Mouse (Mus musculus): Measurements from ENCODE around the gene Fam216b.

Fam216b gene

DNA sequence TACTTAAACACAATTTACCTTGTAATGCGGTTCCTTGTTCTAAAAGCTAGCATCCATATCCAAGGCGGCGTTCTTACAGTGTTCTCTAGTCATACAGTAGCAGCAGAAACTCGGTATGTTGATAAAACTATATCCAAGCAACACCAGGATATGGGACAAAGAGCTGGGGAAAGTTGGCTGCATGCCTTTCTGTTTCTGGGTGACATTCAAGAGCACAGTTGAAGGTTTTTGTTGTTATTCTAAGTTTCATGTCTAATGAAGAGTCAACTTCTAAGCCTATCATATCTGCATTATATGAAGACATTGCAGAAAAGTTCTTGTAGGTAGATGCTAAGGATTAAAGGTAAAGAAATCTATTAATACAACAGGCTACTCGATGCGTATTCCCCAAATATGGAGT, at the start of gene Fam216b:
Gene Fam216b, minus strand, starts transcription at position 101 of the 400 bp plus-strand sequence.
- DNase-seq (ENCODE audit: low spot score in 2 of 2) = no peak

GRCm38 (mm10) chr14:78132368-78133052, 43.7 kb upstream of the Fam216b start:
- DNase-seq (ENCODE audit: low spot score in 2 of 2) = no peak

GRCm38 (mm10) chr14:78126670-78127069, 37.9 kb upstream of the Fam216b start:
- DNase-seq (ENCODE audit: low spot score in 2 of 2) = no peak

DNA sequence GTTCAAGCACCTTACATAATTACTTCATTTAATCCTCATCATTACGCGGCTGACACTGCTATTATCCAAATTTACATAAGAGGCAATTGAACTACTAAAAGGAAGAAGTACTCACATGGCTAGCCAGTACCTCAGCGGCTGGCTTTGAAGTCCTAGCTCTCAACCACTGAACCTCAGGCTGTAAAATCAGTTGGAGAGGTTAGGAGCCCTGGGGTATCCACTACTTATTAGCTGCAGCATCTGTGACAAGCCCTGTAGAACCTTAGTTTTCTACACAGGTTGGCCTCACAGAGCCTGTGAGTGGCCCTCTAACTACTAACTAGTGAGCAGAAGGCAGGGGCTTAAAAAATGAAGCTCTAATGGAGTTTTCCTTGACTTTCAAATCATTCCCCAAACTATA, 31.5 kb upstream of the Fam216b start:
- DNase-seq (ENCODE audit: low spot score in 2 of 2) = no peak

DNA sequence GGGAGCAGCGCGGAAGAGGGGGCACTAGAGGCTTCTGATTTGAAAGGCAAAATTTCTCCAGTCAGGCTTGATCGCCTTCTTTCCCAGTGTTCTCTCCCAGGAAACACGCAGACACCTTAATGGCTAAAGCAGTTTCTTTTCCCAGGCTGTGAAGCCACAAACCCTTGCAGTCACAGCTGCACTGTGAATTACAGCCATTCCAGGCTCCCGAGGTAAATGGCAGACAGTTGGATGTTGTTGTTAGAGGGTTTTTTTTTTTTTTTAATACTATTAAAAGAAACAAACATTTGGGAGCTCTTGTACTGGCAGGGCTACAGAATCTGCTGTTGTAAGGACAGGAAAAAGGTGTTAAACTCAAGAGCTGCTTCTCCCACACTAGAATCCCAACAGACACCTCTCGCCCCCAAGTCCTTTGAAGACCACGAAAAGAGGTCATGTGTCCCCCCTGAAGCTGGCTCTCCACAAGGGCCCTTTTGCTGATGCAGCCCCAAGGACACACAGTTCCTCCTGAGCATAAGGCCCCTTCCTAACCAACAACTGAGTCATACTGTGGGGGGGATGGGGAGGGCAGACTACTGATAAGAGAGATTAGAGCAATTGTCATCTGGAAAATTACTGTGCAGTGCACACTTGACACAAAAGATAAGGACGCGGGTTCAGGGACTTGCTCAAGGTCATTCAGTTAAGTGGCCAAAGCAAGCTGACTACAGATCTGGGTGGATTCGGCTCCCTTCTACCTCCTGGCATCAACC, 30.8 kb upstream of the Fam216b start:
- DNase-seq (ENCODE audit: low spot score in 2 of 2) = no peak

DNA sequence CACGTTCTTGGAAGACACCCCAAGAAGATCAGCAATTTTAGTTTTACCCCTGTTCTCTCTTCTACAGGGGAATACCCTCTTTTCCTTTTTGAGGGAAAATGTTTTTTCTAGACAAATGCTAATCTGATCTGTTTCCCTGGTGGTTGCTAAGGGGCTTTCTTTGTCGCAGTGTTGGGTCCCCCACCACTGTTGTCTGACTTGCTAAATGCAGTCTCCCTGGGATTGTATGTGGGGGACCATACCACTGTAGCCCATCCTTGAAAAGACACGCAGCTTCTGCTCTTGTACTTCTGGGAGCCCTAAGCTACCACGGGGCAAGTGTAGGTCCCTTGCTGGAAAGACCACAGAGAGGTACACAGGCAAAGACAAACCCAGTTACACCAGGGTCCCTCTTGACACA, 28.9 kb upstream of the Fam216b start:
- DNase-seq (ENCODE audit: low spot score in 2 of 2) = no peak

DNA sequence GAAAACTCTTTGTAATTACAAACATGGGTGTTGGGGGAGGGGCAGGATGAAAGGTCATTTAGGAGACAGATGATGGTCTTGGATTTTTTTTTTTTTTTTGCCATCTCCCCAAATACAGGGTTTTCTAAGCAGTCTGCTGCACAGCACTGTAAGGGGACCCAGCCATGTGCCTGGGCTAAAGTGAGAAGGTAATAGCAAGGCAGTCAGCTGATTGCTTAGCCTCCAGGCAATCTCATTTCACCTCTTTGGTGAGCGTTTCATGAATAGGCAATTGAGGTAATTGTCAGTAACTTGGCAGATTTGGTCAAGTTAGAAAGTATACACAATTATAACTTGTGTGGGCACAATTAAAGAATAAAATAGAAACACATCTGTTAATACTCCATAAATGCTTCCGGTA, 28.5 kb upstream of the Fam216b start:
- no peak for DNase-seq (ENCODE audit: low spot score in 2 of 2)

- DNase-seq (ENCODE audit: low spot score in 2 of 2) = no peak
Observed at GRCm38 (mm10) chr14:78112466-78112865, 23.7 kb upstream of the Fam216b start.

DNA sequence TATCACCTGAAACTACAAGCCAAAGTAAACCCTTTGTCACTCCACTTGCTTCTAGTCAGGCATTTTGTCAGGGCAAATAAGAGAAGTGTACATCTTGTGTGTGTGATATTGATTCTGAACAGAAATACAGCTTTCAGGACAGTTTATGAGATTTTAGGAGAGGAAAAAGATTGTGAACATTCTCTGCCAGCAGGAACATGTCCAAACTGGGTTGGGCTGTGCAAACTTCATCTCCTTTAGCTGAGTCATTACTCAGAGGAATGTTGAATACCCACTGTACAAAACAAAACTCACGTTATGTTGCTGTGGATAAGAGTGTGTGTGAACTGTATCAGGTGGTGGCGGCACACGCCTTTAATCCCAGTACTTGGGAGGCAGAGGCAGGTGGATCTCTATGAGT, 22.1 kb upstream of the Fam216b start:
- DNase-seq (ENCODE audit: low spot score in 2 of 2) = no peak

DNA sequence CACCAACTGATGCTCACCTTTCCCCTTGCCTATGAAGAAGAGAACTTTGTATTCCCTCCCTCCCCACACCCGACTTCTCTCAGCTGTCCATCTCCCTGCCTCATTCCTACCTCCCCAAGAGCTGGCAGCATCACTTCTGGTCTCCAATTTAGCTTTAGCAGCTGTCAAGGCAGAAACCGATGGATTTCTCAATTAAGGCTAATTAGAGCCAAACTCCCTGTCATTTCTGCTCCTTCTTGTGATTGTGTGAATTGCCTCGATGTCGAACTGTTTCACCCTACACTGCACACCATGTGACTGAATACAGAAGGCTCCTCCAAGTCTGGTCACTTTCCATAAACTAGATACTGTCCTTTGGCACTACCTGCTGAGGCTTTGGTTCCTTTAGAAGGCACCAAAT, 20.6 kb upstream of the Fam216b start:
- no peak for DNase-seq (ENCODE audit: low spot score in 2 of 2)

GRCm38 (mm10) chr14:78108388-78108787, 19.6 kb upstream of the Fam216b start:
- DNase-seq (ENCODE audit: low spot score in 2 of 2) = no peak

- DNase-seq (ENCODE audit: low spot score in 2 of 2) = no peak
Observed at GRCm38 (mm10) chr14:78089591-78089990, 784 bp upstream of the Fam216b start.

- no peak for DNase-seq (ENCODE audit: low spot score in 2 of 2)
Observed at GRCm38 (mm10) chr14:78083465-78083864, 5.3 kb downstream of the Fam216b start.

DNA sequence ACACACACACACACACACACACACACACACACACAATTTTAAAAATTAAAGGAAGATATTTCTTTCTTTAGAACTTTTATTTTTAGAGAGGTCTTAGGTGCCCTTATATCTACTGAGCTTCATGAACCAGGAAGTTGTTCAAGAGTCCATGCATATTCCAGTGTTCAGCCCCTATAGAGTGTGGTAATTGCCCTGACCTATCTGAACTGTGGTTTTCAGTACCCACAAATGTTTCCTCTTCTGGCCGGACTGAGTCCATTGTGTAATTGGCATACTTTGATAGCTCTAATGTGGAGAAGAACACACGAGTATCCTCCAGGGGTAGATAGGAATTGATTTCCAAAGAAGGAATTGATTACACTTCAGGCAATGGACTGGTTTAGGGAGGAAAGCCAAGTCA, 11.3 kb downstream of the Fam216b start:
- no peak for DNase-seq (ENCODE audit: low spot score in 2 of 2)

DNA sequence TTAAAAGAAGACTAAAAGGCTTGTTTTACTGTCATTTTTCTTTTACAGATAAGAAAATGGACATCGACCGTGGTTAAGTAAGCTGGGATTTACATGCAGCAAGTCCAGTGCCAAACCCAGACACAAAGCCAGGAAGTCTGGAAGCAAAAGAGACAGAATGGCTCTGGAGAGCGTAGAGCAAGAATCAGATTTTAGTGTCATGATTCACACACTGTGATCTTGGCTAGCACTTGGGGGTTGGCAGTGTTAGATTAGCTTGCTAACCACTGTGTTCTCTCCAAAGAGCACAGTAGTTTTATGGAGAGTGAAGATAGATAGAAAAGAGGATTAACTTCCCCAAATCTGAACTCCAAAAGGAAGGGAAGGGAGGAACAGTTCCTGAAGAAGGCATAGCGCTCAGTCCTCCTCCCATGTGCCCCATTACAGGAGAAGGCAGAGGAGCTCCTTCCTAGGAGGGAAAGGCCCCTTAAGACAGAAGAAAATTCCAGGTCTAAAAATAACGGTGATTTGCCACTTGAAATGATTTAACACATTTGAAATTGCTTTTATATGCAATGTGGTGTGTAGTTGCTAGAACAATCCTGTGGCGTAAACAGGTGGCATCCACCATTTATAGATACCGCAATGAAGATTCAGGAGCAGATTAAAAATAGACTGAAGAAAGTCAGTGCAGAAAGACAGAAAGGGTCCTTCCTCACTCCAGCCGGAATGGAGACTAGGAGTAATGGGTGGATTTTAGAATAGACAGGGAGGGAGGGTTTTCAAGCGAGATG, 22.7 kb downstream of the Fam216b start:
- DNase-seq (ENCODE audit: low spot score in 2 of 2) = no peak

GRCm38 (mm10) chr14:78062484-78062883, 26.3 kb downstream of the Fam216b start:
- no peak for DNase-seq (ENCODE audit: low spot score in 2 of 2)

GRCm38 (mm10) chr14:78060609-78060951, 28.2 kb downstream of the Fam216b start:
- DNase-seq (ENCODE audit: low spot score in 2 of 2) = no peak

- DNase-seq (ENCODE audit: low spot score in 2 of 2) = no peak
Observed at GRCm38 (mm10) chr14:78059878-78060608, 28.8 kb downstream of the Fam216b start.

DNA sequence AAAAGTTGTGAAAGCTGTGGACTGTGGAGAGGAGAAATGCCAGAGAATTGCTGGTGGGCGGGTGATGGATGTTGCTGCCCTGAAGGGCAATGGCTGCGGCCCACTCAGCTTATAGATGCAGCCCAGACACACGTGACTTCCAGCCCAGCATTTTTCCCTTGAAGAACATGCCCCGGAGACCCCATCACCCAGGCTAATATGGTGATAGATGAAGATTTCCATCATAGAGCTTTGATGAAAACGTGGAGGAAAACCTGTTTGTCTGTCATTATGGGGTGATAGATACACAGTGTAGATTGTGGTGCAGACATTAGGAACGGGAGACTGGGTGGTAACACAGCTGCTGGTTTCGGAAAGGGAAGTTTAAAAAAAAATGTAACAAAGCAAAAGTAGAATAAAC, 31.4 kb downstream of the Fam216b start:
- DNase-seq (ENCODE audit: low spot score in 2 of 2) = no peak

DNA sequence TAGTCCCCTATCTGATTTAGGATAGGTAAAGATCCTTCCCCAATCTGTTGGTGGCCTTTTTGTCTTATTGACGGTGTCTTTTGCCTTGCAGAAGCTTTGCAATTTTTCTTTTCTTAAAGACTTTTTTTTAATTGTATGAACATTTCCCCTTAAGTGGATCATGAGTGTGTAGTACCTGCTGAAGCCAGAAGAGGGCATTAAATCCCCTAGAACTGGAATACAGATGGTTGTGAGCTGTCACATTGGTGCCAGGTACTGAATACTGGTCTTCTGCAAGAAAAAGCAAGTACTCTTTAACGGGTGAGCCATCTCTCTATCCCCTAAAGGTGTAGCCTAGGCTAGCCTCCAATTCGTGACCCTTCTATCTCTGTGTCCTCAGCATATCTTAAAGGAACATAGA, 32.4 kb downstream of the Fam216b start:
- DNase-seq (ENCODE audit: low spot score in 2 of 2) = no peak

DNA sequence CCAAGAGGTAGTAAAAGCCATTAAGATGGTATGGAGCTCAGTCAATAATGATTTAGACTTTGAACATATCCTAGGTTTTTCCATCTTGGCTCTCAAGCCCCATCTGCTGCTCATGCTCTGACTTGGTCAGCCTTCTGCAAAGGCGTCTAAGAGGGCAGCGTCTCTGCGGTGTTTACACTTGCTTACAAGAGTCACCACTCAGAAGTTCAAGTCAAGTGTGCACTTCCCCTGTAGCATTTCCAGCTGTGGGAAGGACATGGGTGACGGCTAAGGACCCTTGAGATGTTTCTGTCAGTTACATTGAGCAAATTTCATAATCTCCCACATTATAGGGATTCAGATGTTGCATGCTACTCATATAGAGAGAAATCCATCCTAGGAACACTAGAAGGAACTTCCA, 40.1 kb downstream of the Fam216b start:
- DNase-seq (ENCODE audit: low spot score in 2 of 2) = no peak

GRCm38 (mm10) chr14:78048258-78048657, 40.5 kb downstream of the Fam216b start:
- no peak for DNase-seq (ENCODE audit: low spot score in 2 of 2)

Measured in spleen, postnatal 4 days (tissue).